Mouse (Mus musculus): ENCODE measurements at regions not wholly inside any gene's neighbourhood (a gene's known extent, or its start where the extent isn't known, plus 50 kb on each side); places are given as distances from the start of the nearest gene placed in this dataset.

DNA sequence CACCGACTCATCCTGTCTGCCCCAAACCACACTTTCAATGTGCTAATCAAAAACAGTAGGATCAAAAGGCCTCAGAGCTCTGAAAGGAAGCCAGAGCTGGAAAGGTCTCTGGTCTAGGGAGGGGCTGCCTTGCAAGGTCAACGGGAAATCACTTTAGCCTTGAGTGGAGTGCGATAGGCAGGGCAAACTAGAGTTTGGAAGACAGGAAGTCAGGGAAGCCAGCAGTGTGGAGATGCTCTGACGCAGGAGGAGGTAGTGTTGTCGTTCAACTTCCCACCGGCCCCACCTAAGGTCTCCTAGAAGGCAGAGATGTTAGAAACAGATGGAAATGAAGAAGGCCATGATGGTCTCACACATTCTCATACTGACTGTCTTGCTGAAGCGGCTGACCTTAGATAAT lies 52.0 kb upstream of the Trp53i11 start:
- no peak overlapping the region for H3K4me2 ChIP-seq (ENCODE audit: low read depth, low read length)
- 77% methylated on average over 7 of the region's 7 CpGs for WGBS
- no peaks in the 10 kb centered on the region for H3K36me3 ChIP-seq (ENCODE audit: control insufficient read depth, insufficient read depth, low read length)
- no peak overlapping the region for H3K27ac ChIP-seq (ENCODE audit: low read depth, low read length)
- H3K4me1 ChIP-seq (ENCODE audit: control insufficient read depth, insufficient read depth, low read length), result no peaks in the 10 kb centered on the region
- no peaks in the 10 kb centered on the region for H3K27me3 ChIP-seq (ENCODE audit: control insufficient read depth, insufficient read depth, low read length)
- H3K9me3 ChIP-seq (ENCODE audit: control insufficient read depth, low read length), result no peaks in the 10 kb centered on the region
- H3K9ac ChIP-seq (replicated peaks; ENCODE audit: low read depth, low read length), result no peak overlapping the region
- ATAC-seq (ENCODE audit: low read depth), result no peak
- no peak overlapping the region for H3K4me3 ChIP-seq (ENCODE audit: low read depth, low read length)

DNA sequence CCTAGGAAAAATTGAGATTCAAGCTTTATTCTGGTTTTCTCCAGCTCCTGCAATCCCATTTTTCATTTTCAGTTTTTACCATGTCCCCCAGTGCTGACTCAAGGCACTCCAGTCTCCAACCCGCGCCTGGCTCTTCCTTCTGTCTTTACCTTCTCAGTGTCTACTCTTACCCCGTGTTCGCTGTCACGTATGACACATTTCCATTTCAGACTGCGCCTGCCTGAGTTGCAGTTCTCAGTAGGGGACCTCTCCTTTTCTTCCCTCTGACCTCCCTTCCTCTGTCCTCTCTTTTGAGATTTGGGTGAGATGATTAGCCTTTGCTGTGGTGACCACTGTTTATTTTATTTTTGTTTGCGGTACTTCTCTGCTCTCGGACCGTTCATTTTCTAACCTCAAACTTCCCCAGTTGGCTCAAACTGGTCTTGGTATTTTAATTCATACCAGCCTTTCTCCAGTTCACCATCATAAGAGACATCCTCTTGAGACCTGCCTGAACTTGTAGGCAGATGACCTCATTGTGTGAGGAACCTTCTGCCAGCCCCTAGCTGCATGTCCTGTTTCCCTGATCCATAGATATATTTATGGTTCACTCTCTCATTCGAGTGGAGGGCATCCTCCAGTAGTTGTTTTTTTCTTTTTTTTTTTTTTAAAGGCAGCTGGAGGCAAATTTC lies 53.9 kb upstream of the Trp53i11 start:
- H3K27me3 ChIP-seq (ENCODE audit: control insufficient read depth, insufficient read depth, low read length), result no peaks in the 10 kb centered on the region
- no peak for ATAC-seq (ENCODE audit: low read depth)
- H3K36me3 ChIP-seq (ENCODE audit: control insufficient read depth, insufficient read depth, low read length), result no peaks in the 10 kb centered on the region
- no peak overlapping the region for H3K4me2 ChIP-seq (ENCODE audit: low read depth, low read length)
- H3K4me3 ChIP-seq (ENCODE audit: low read depth, low read length), result no peak overlapping the region
- H3K4me1 ChIP-seq (ENCODE audit: control insufficient read depth, insufficient read depth, low read length), result no peaks in the 10 kb centered on the region
- H3K9ac ChIP-seq (replicated peaks; ENCODE audit: low read depth, low read length), result no peak overlapping the region
- H3K27ac ChIP-seq (ENCODE audit: low read depth, low read length), result no peak overlapping the region
- H3K9me3 ChIP-seq (ENCODE audit: control insufficient read depth, low read length), result no peaks in the 10 kb centered on the region
- 82% methylated on average over 10 of the region's 10 CpGs for WGBS

DNA sequence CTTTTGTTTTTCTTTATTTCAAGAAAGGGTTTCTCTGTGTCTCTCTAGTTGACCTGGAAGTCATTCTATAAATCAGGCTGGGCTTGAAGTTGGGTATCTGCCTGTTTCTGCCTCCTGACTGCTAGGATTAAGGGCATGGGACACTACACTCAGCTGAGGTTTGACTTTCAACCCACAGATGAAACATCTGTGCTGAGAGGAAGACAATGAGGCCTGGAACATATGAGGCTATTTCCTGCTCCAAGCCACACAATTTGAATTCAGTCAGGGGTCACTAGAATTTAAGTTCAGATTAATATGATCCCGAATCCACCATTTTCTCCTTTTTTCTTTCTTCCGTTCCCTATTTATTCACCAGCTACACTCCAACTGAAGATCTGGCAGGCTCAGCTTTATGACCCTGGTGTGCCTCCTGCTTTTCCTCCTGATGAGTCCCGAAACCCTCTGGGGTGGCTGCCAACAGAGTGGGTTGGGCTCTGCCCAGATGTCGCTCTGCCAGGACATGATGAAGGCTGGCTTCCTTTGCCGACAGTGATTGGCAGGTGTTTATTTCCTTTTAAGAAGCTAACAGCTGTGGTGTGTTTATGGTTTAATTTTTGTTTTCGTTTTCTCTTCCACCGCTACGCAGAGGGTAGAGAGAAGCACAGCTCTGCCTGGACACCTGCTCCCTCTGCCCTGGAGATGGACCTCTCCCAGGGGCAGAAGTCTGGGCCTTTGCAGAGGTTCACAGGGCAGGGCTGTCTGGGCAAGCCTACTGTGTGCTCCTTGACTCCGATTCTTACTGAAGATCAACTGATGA lies 55.3 kb upstream of the Trp53i11 start:
- WGBS, result 37% methylated on average over 9 of the region's 9 CpGs
- H3K4me1 ChIP-seq (ENCODE audit: control insufficient read depth, insufficient read depth, low read length), result no peaks in the 10 kb centered on the region
- ATAC-seq (ENCODE audit: low read depth), result peak; percentile 49; the same call in 1 of the 2 replicates

DNA sequence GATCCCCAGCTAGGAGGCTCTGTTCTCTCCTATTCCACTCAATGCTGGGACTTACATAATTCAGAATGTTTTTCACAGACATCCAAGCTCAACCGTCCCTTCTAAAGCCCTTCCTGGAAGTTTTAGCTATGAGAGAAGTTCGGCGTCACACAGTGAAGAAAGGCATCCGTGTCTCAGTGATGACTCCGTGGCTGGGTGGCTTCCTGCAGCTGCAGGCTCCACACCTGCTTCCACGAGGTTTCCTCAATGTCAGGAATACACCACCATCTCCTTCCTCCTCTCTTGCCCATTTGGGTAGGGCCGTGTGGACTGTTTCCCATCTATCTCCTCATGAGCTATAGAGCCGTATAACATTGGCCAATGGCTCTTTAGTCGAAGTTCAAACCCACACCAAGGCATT lies 56.1 kb upstream of the Trp53i11 start:
- no peak for ATAC-seq (ENCODE audit: low read depth)
- H3K27me3 ChIP-seq (ENCODE audit: control insufficient read depth, insufficient read depth, low read length), result no peaks in the 10 kb centered on the region
- H3K4me3 ChIP-seq (ENCODE audit: low read depth, low read length), result no peak overlapping the region
- H3K4me1 ChIP-seq (ENCODE audit: control insufficient read depth, insufficient read depth, low read length), result no peaks in the 10 kb centered on the region
- H3K4me2 ChIP-seq (ENCODE audit: low read depth, low read length), result no peak overlapping the region
- WGBS, result 77% methylated on average over 9 of the region's 9 CpGs
- H3K36me3 ChIP-seq (ENCODE audit: control insufficient read depth, insufficient read depth, low read length), result no peaks in the 10 kb centered on the region
- no peak overlapping the region for H3K9ac ChIP-seq (replicated peaks; ENCODE audit: low read depth, low read length)
- H3K27ac ChIP-seq (ENCODE audit: low read depth, low read length), result no peak overlapping the region
- H3K9me3 ChIP-seq (ENCODE audit: control insufficient read depth, low read length), result no peaks in the 10 kb centered on the region

More for the DNA sequence above, 55.3 kb upstream of the Trp53i11 start:
- Histone ChIP-seq H3K4me2 (ENCODE audit: low read depth, low read length) (no peak overlapping the region), H3K9me3 (ENCODE audit: control insufficient read depth, low read length) (no peaks in the 10 kb centered on the region), H3K4me3 (ENCODE audit: low read depth, low read length) (no peak overlapping the region), H3K9ac (replicated peaks; ENCODE audit: low read depth, low read length) (no peak overlapping the region), H3K27ac (ENCODE audit: low read depth, low read length) (peak overlapping the region; percentile 50), H3K36me3 (ENCODE audit: control insufficient read depth, insufficient read depth, low read length) (no peaks in the 10 kb centered on the region), H3K27me3 (ENCODE audit: control insufficient read depth, insufficient read depth, low read length) (no peaks in the 10 kb centered on the region)

DNA sequence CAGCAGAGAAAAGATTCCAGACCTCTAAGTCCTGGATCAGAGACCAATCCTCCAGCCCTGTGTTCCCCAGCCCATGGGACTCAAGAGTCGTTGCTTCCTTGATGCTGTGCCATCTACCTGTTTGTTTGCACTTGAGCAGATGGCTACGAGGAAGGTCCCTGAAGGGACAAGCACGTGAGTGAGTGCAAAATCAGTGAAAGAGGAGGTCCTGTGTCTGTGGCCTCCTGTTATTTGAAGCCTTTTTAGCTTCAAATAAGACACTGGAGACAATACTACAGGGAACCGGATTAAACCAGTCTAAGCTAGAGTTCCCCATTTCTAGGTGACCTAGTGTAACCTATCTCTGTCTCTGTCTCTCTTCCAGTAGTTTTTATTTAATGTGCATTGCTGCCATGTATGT lies 58.2 kb upstream of the Trp53i11 start:
- H3K9ac ChIP-seq (replicated peaks; ENCODE audit: low read depth, low read length), result no peak overlapping the region
- no peaks in the 10 kb centered on the region for H3K27me3 ChIP-seq (ENCODE audit: control insufficient read depth, insufficient read depth, low read length)
- WGBS, result 60% methylated on average over 4 of the region's 4 CpGs
- H3K4me1 ChIP-seq (ENCODE audit: control insufficient read depth, insufficient read depth, low read length), result no peaks in the 10 kb centered on the region
- H3K9me3 ChIP-seq (ENCODE audit: control insufficient read depth, low read length), result no peaks in the 10 kb centered on the region
- H3K27ac ChIP-seq (ENCODE audit: low read depth, low read length), result no peak overlapping the region
- no peak overlapping the region for H3K4me2 ChIP-seq (ENCODE audit: low read depth, low read length)
- no peak overlapping the region for H3K4me3 ChIP-seq (ENCODE audit: low read depth, low read length)
- ATAC-seq (ENCODE audit: low read depth), result no peak
- H3K36me3 ChIP-seq (ENCODE audit: control insufficient read depth, insufficient read depth, low read length), result no peaks in the 10 kb centered on the region

DNA sequence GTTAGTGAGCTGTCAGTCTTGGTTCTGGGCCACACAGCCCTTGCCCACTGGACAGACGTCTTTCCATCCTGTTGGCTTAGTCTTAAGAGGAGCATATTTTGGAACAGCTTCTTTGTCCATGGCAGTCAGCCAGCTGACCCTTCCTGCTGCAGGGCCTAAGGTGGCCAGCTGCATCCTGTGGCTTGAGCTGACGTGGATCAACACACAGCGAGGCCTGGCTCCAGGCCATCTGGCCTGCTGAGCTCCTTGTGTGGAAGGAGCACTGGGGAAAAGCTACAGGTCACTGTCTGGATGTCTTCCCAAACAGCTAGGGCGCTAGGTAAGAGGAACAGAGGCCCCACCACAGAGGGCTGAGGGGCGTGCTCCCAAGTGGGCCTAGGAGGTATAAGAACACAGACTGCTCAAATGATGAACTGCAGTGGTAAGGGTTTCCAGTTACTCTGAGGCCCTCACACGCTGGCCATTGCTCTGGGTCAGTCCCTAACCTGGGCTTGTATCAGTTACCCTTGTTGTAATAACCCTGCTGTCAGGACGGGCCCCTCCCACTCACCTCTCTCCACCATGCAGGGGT lies 60.7 kb upstream of the Trp53i11 start:
- 48% methylated on average over 7 of the region's 7 CpGs for WGBS
- Histone ChIP-seq H3K36me3 (ENCODE audit: control insufficient read depth, insufficient read depth, low read length) (no peaks in the 10 kb centered on the region), H3K4me2 (ENCODE audit: low read depth, low read length) (no peak overlapping the region), H3K9ac (replicated peaks; ENCODE audit: low read depth, low read length) (no peak overlapping the region), H3K4me1 (ENCODE audit: control insufficient read depth, insufficient read depth, low read length) (0 out of 2 replicates have a peak, but pooled peaks cover 3% of the 10 kb centered on the region), H3K9me3 (ENCODE audit: control insufficient read depth, low read length) (no peaks in the 10 kb centered on the region), H3K27me3 (ENCODE audit: control insufficient read depth, insufficient read depth, low read length) (no peaks in the 10 kb centered on the region), H3K4me3 (ENCODE audit: low read depth, low read length) (no peak overlapping the region), H3K27ac (ENCODE audit: low read depth, low read length) (no peak overlapping the region)
- ATAC-seq (ENCODE audit: low read depth), result peak; percentile 30; the same call in 1 of the 2 replicates

DNA sequence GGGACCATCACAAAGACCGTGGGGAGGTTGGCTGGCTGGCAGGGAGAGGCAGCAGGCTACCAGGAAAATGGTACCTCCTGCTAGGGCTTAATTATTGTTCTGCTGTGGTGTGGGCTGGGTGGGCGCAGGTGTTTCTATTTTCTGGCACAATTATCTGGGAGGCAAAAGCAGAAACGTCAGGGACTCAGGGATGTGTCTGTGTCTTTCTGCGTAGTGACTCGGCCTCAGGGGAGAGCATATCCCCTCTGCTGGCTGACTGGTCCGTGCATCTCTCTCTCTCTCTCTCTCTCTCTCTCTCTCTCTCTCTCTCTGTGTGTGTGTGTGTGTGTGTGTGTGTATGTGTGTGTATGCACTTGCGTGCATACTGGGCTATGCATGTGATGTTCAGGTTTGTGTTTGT lies 61.2 kb upstream of the Trp53i11 start:
- H3K27me3 ChIP-seq (ENCODE audit: control insufficient read depth, insufficient read depth, low read length), result no peaks in the 10 kb centered on the region
- no peak overlapping the region for H3K4me2 ChIP-seq (ENCODE audit: low read depth, low read length)
- 0 out of 2 replicates have a peak, but pooled peaks cover 3% of the 10 kb centered on the region for H3K4me1 ChIP-seq (ENCODE audit: control insufficient read depth, insufficient read depth, low read length)
- 0 out of 2 replicates have a peak overlapping the region, but pooled peaks have one; percentile 10 for H3K27ac ChIP-seq (ENCODE audit: low read depth, low read length)
- no peak overlapping the region for H3K4me3 ChIP-seq (ENCODE audit: low read depth, low read length)
- H3K9ac ChIP-seq (replicated peaks; ENCODE audit: low read depth, low read length), result no peak overlapping the region
- no peaks in the 10 kb centered on the region for H3K9me3 ChIP-seq (ENCODE audit: control insufficient read depth, low read length)
- H3K36me3 ChIP-seq (ENCODE audit: control insufficient read depth, insufficient read depth, low read length), result no peaks in the 10 kb centered on the region
- ATAC-seq (ENCODE audit: low read depth), result peak; percentile 35; the same call in 1 of the 2 replicates
- WGBS, result 34% methylated on average over 7 of the region's 7 CpGs

DNA sequence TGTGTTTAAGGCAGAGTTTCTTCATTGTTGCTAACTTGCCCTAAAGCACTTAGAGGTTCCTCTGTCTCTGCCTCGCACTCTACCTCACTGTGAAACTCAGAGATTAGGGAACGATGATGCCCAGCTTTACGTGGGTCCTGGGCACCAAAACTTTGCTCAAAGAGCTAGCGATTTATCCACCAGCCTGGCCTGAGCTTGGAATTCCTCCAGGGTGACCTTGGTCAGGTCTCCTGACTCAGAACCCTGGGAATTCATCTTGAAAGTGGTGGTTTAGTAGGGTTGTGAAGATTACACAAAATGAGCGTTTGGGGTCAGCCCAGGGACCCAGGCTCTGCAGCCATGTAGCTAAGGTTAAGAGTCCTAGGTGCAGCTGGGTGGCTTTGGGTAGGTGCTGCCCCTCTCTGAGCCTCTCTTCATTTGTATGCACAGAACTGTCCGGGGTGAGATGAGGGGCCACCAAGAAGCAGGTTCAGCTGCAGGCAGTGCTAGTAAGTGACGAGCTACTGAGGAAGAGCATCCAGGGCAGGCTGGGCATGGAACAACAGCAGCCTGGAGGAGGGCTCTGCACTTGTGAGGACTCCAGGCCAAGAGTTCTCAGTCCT lies 62.4 kb upstream of the Trp53i11 start:
- no peak overlapping the region for H3K27ac ChIP-seq (ENCODE audit: low read depth, low read length)
- no peak for ATAC-seq (ENCODE audit: low read depth)
- H3K9ac ChIP-seq (replicated peaks; ENCODE audit: low read depth, low read length), result no peak overlapping the region
- 90% methylated on average over 7 of the region's 7 CpGs for WGBS
- H3K27me3 ChIP-seq (ENCODE audit: control insufficient read depth, insufficient read depth, low read length), result no peaks in the 10 kb centered on the region
- 0 out of 2 replicates have a peak, but pooled peaks cover 3% of the 10 kb centered on the region for H3K4me1 ChIP-seq (ENCODE audit: control insufficient read depth, insufficient read depth, low read length)
- H3K9me3 ChIP-seq (ENCODE audit: control insufficient read depth, low read length), result no peaks in the 10 kb centered on the region
- H3K36me3 ChIP-seq (ENCODE audit: control insufficient read depth, insufficient read depth, low read length), result no peaks in the 10 kb centered on the region
- no peak overlapping the region for H3K4me3 ChIP-seq (ENCODE audit: low read depth, low read length)
- no peak overlapping the region for H3K4me2 ChIP-seq (ENCODE audit: low read depth, low read length)
